ENCODE assay signal across 13 mouse cellular contexts in the genomic region with DNA sequence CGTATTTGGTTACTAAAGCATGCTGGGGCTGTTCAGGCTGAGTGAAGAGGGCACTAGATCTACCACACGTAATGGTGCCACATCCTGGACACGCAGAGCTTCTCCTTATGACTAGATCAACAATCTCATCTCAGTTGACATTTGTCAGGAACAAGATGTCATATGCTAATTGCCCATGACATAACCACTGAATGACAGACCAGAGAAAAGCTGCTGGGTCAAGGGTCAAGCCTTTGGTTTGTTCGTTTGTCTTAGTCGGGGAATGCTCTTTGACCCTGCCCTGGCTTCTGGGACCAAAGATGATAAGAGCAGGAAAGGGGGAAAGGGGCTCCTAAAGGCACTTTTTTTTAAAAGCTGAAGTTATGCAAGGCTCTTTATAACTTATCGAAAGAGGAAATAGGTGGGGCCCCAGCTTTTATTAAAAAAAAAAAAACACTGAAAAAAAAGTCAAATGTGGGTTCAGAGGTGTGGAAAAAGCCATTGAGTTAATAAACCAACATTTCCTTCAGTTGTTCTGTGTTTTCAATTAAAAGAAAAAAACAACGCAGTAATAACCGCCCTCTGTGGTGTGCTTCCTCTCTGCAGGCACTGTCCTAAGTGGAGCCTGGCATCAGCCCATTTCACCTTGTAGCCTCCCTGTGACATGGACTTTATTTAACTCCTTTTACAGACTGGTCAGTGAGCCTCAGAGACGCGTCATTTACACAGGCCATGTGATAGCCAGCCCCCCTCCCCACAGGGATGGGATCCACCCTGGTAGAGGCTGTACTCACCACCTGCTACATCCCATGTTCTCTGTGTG. TPM values are rescaled to one million over a fixed set of nuclear protein-coding genes. Genes with fewer than 3 reads are reported as not detected.
A peak's percentile ranks its signal among the peaks of the same experiment; 100 is the strongest.
DNase-seq lines count a peak whose midpoint lies in the region; ATAC-seq and TF ChIP-seq lines count a peak whose summit lies in the region.
"Had no signal": no experiment of that assay in that cellular context is flagged by ENCODE, and none has a peak within 500 bp of the region (broad histone marks: within the 10 kb centered on the region; RNA-seq: fewer than 3 reads in every experiment).

No protein-coding gene starts in this region.

- H3K4me3 ChIP-seq in gastrocnemius, adult 2 months, result no peak overlapping the region
- no peak overlapping the region for H3K4me3 ChIP-seq in intestine, postnatal 0 days (ENCODE audit: low read depth, low read length)
- H3K4me3 ChIP-seq in forebrain, embryonic 13.5 days, result no peak overlapping the region
- H3K4me3 ChIP-seq: liver, embryonic 15.5 days had no signal

- no peak for DNase-seq in gastrocnemius, adult 2 months
- DNase-seq in gastrocnemius, adult 8-10 months (ENCODE audit: low spot score in 2 of 2), result no peak
- DNase-seq in spleen, adult 18-20 months, result peak; percentile 53 to 57
- DNase-seq in spleen, postnatal 4 days (ENCODE audit: low spot score in 2 of 2), result no peak
- no peak for DNase-seq in cerebellum, adult 18-20 months
- no peak for DNase-seq in cerebellum, adult 11-12 months
- DNase-seq: cerebellum, postnatal 10 days; kidney, adult 8-10 months had no signal

- H3K27me3 ChIP-seq in intestine, postnatal 0 days (replicated peaks; ENCODE audit: control insufficient read depth, insufficient read depth, low read length), result no peaks in the 10 kb centered on the region
- H3K27me3 ChIP-seq in forebrain, embryonic 13.5 days, result 0 out of 2 replicates have a peak, but pooled peaks cover 2% of the 10 kb centered on the region
- H3K27me3 ChIP-seq: liver, embryonic 15.5 days had no signal

- WGBS in intestine, postnatal 0 days, result 26% methylated on average over 10 of the region's 10 CpGs
- 67% methylated on average over 10 of the region's 10 CpGs for WGBS in forebrain, embryonic 13.5 days

- peak overlapping the region; percentile 38; the same call in 1 of the 2 replicates for H3K27ac ChIP-seq in gastrocnemius, adult 2 months
- H3K27ac ChIP-seq in intestine, postnatal 0 days (ENCODE audit: low read depth, low read length), result no peak overlapping the region
- H3K27ac ChIP-seq in forebrain, embryonic 13.5 days, result no peak overlapping the region
- H3K27ac ChIP-seq: liver, embryonic 15.5 days had no signal

- no peaks in the 10 kb centered on the region for H3K4me1 ChIP-seq in intestine, postnatal 0 days (replicated peaks; ENCODE audit: control insufficient read depth, insufficient read depth, low read length)
- no peaks in the 10 kb centered on the region for H3K4me1 ChIP-seq in forebrain, embryonic 13.5 days

- intact Hi-C loops in gastrocnemius, adult 2 months (cut with DNase I), result no loop called here

- 0 out of 2 replicates have a peak, but pooled peaks have one; percentile 19 for ATAC-seq in intestine, postnatal 0 days
- no peak for ATAC-seq in forebrain, embryonic 13.5 days
- ATAC-seq: midbrain, embryonic 16.5 days; Patski had no signal

- TF ChIP-seq CTCF in gastrocnemius, adult 2 months (IDR thresholded peaks at IDR 0.05), result no peak
- TF ChIP-seq CTCF in intestine, postnatal 0 days (IDR thresholded peaks at IDR 0.05; ENCODE audit: low read depth), result no peak

- H3K4me2 ChIP-seq in intestine, postnatal 0 days (replicated peaks; ENCODE audit: low read depth), result no peak overlapping the region
- H3K4me2 ChIP-seq in forebrain, embryonic 13.5 days, result no peak overlapping the region
- H3K4me2 ChIP-seq: liver, embryonic 15.5 days had no signal

- no peak overlapping the region for H3K9ac ChIP-seq in intestine, postnatal 0 days (ENCODE audit: low read depth, low read length)
- no peak overlapping the region for H3K9ac ChIP-seq in forebrain, embryonic 13.5 days
- H3K9ac ChIP-seq: liver, embryonic 15.5 days had no signal

- H3K9me3 ChIP-seq in intestine, postnatal 0 days (ENCODE audit: control insufficient read depth), result no peaks in the 10 kb centered on the region
- no peaks in the 10 kb centered on the region for H3K9me3 ChIP-seq in forebrain, embryonic 13.5 days (replicated peaks)
- H3K9me3 ChIP-seq: liver, embryonic 15.5 days had no signal

- H3K36me3 ChIP-seq in intestine, postnatal 0 days (ENCODE audit: control insufficient read depth, insufficient read depth), result no peaks in the 10 kb centered on the region
- H3K36me3 ChIP-seq in forebrain, embryonic 13.5 days (ENCODE audit: poor library complexity, severe bottlenecking), result no peaks in the 10 kb centered on the region
- H3K36me3 ChIP-seq: liver, embryonic 15.5 days had no signal

RNA-seq across cellular contexts. Expression of a gene that starts 24.5 kb away (rescaled TPM):
- under 1 TPM; 0.48 to 0.73 TPM for total RNA-seq in gastrocnemius, adult 2 months (2021)
- total RNA-seq in gastrocnemius, adult 8-10 months (2022), result 1 to 10 TPM in 1 of 4 experiments, under 1 TPM in 3; 0.16 to 1.3 (median 0.50) TPM
- 0.04 TPM in 1 of 2 replicates, not detected in the other for polyA plus RNA-seq in intestine, postnatal 0 days (2015; fragmentation: Nextera tagmentation; extraction: Ambion mirVana)
- polyA plus RNA-seq in forebrain, embryonic 13.5 days (2015; fragmentation: Nextera tagmentation; extraction: Ambion mirVana), result not detected in 2 replicates
- polyA plus RNA-seq: liver, embryonic 15.5 days; midbrain, embryonic 16.5 days; Patski had no signal

RNA-seq across cellular contexts. Expression of a gene that starts 25.5 kb away (rescaled TPM):
- under 1 TPM; 0.47 to 0.54 TPM for total RNA-seq in gastrocnemius, adult 2 months (2021)
- under 1 TPM; 0.15 to 0.36 (median 0.28) TPM for total RNA-seq in gastrocnemius, adult 8-10 months (2022)
- 1.2 TPM in 2 replicates for polyA plus RNA-seq in intestine, postnatal 0 days (2015; fragmentation: Nextera tagmentation; extraction: Ambion mirVana)
- 0.32 and 0.50 TPM in 2 replicates for polyA plus RNA-seq in forebrain, embryonic 13.5 days (2015; fragmentation: Nextera tagmentation; extraction: Ambion mirVana)
- polyA plus RNA-seq: Patski had no signal

Comparison
In these comparisons a context has a peak if more than half of its experiments do, and no peak if none do; other contexts are left out.
1. DNase-seq: peak in spleen, adult 18-20 months (2 of 2); none in gastrocnemius, adult 2 months (single experiment), gastrocnemius, adult 8-10 months (0 of 2), spleen, postnatal 4 days (0 of 2), cerebellum, adult 18-20 months (0 of 2) and cerebellum, adult 11-12 months (single experiment).